Mouse (Mus musculus) hindbrain, embryonic 13.5 days (tissue): Measurements from ENCODE around the gene Bcl7c. TPM values are rescaled to one million over a fixed set of nuclear protein-coding genes. Genes with fewer than 3 reads are reported as not detected.

ENCODE experiments used
- ATAC-seq: fragments of 200-750 bp; cut with Nextera tagmentation; 2 replicates; pipeline ENCODE4 v1.8.0; 2017; ENCODE audit warnings: moderate TSS enrichment; ENCODE audit not compliant: low FRiP score
- H3K27ac ChIP-seq: fragments of 300-500 bp; sonication (generic); 2 replicates; pipeline ENCODE4 v1.5.1; 2015; ENCODE audit warnings: inconsistent platforms, mild to moderate bottlenecking, moderate library complexity
- H3K27me3 ChIP-seq: fragments of 300-500 bp; sonication (generic); 2 replicates; pipeline ENCODE4 v1.6.1; 2015; ENCODE audit warnings: mild to moderate bottlenecking, inconsistent platforms
- H3K36me3 ChIP-seq: fragments of 300-500 bp; sonication (generic); 2 replicates; pipeline ENCODE4 v1.6.1; 2015; ENCODE audit warnings: mild to moderate bottlenecking, inconsistent platforms
- H3K4me1 ChIP-seq: fragments of 300-500 bp; sonication (generic); replicated peaks from 2 replicates; pipeline ENCODE4 v1.6.1; 2015; ENCODE audit warnings: inconsistent platforms
- H3K4me2 ChIP-seq: fragments of 300-500 bp; sonication (generic); 2 replicates; pipeline ENCODE4 v1.6.1; 2015; ENCODE audit warnings: inconsistent platforms, mild to moderate bottlenecking, moderate library complexity
- H3K4me3 ChIP-seq: fragments of 300-500 bp; sonication (generic); 2 replicates; pipeline ENCODE4 v1.5.1; 2015; ENCODE audit warnings: mild to moderate bottlenecking, inconsistent platforms
- H3K9ac ChIP-seq: fragments of 300-500 bp; sonication (generic); 2 replicates; pipeline ENCODE4 v1.6.1; 2015; ENCODE audit warnings: mild to moderate bottlenecking, inconsistent platforms
- H3K9me3 ChIP-seq: fragments of 300-500 bp; sonication (generic); 2 replicates; pipeline ENCODE4 v1.6.1; 2016; ENCODE audit warnings: inconsistent platforms
- WGBS: fragments of 180-500 bp; shearing (Covaris S2); methylation state at CpG from one replicate; pipeline ENCODE4 v1.1.7; 2015; 5-methylcytosine and 5-hydroxymethylcytosine counted together
- polyA plus RNA-seq: library from polyadenylated mRNA; unstranded; fragments of >200 nt; fragmentation: Nextera tagmentation; extraction: Ambion mirVana; gene quantifications from 2 replicates; pipeline ENCODE4 v1.2.1, GENCODE M21; 2015

The Bcl7c gene
- polyA plus RNA-seq, result 47.0 and 50.8 TPM in 2 replicates

DNA sequence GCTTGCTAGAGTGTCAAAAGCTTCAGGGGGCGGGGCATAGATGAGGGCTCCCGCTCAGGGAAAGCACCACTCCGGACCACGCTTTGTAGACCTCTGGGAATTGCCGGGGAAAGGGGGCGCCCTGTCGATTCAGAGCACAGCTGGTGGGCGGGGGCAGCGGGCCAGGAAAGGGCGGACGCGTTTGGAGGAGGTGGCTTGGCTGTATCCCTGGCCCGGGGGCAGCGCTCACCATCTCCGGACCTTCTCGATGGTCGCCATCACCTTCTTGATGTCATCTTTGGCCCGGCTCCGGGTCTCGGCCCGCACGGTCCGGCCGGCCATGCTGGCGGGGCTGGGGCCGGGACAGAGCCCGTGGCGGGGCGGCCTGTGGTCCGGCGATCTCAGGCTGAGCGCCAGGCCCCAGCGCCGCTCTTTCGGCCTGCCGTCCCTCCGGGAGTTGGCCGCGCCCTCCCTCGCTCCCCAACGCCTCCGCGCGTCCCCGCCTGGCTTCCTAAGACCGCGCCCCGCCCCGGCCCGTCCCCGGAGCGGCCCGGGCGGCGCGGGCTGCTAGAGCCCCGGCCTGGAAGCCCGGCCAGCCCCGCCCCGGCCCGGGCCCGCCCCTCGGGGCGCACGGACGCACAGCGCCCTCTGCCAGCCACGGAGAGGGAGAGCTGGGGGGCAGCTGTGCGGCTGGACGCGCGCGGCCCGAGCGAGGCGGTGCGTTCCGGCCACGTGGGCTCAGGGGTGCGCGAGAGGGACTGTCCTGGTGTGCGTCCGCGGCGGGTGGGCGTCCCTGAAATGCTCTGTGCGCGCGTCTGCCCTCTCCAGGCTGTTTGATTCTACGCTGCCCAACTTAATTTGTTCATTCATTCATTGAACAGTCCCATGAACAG is at the start of gene Bcl7c:
TSS of gene Bcl7c (minus strand) at position 727 of the 872 bp plus-strand sequence.
- Histone ChIP-seq H3K4me3 (peak within 1 kb of the TSS; percentile 80), H3K9me3 (no peaks in the 10 kb centered on the region), H3K36me3 (peaks cover 31% of the 10 kb centered on the region), H3K27me3 (no peaks in the 10 kb centered on the region), H3K27ac (peak within 1 kb of the TSS; percentile 95), H3K4me2 (peak within 1 kb of the TSS; percentile 69), H3K9ac (peak within 1 kb of the TSS; percentile 92), H3K4me1 (peaks cover 51% of the 10 kb centered on the region)
- peak; percentile 85 for ATAC-seq
- WGBS, result under 1% methylated on average over 81 of the region's 90 CpGs

DNA sequence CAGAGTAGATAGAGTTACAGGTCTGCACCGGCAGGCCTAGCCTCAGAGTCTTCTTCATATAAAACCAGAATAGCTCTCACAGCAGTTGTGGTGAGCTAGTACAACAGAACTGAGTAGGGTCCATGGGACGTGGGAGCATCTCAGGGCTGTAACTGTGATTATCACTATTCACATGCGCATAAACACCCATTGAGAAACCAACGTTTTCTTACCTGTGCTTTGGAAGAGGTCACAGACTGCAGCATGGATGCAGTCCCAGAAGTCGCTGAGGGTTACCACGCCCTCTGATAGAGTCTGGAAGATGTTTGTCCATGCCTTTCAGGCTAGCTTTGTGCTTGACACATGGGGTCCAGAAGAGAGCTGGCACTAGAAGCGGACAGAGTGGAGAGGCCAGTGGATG is 45.0 kb upstream of the Bcl7c start:
- no peaks in the 10 kb centered on the region for H3K9me3 ChIP-seq
- no peak overlapping the region for H3K4me2 ChIP-seq
- H3K27me3 ChIP-seq, result no peaks in the 10 kb centered on the region
- H3K4me3 ChIP-seq, result no peak overlapping the region
- H3K27ac ChIP-seq, result no peak overlapping the region
- 93% methylated on average over 7 of the region's 7 CpGs for WGBS
- ATAC-seq, result no peak
- peaks cover 51% of the 10 kb centered on the region for H3K4me1 ChIP-seq
- peak overlapping the region; percentile 59; the same call in 1 of the 2 replicates for H3K9ac ChIP-seq
- peaks cover 98% of the 10 kb centered on the region for H3K36me3 ChIP-seq

DNA sequence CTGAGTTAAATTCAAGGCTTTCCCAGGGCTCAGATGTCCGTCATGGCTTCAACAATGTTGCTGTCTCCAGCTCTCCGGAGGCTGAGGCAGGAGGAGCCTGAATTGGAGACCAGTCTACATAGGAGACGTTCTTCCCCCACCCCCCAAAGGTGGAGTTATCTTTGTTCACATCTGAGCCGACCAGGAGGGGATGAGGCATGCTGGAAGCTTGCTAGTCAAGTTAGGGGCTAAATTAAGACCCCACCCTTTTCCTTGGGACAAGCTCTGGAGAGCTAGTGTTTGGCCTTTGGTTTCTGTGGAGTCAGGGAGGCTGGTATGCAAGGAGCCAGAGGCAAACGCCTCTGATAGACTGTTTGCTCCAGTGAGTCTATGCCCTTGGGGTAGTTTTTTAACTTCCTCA is 44.4 kb upstream of the Bcl7c start:
- no peak overlapping the region for H3K27ac ChIP-seq
- no peak overlapping the region for H3K4me2 ChIP-seq
- H3K4me1 ChIP-seq, result peaks cover 55% of the 10 kb centered on the region
- no peak overlapping the region for H3K4me3 ChIP-seq
- H3K9me3 ChIP-seq, result no peaks in the 10 kb centered on the region
- WGBS, result 84% methylated on average over 5 of the region's 5 CpGs
- H3K9ac ChIP-seq, result peak overlapping the region; percentile 29
- no peaks in the 10 kb centered on the region for H3K27me3 ChIP-seq
- peaks cover 100% of the 10 kb centered on the region for H3K36me3 ChIP-seq
- no peak for ATAC-seq

DNA sequence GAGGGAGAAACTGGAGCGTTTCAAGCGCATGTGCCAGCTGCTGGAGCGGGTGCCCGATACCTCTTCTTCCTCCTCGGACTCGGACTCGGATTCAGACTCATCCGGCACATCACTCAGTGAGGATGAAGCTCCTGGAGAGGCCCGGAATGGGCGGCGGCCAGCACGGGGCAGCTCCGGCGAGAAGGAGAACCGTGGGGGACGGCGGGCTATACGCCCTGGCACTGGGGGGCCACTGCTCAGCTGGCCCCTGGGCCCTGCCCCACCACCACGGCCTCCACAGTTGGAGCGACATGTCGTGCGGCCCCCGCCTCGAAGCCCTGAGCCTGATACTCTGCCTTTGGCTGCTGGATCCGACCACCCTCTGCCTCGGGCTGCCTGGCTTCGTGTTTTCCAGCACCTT is 43.3 kb upstream of the Bcl7c start:
- Histone ChIP-seq H3K27ac (no peak overlapping the region), H3K27me3 (no peaks in the 10 kb centered on the region), H3K9me3 (no peaks in the 10 kb centered on the region), H3K4me3 (no peak overlapping the region), H3K4me2 (no peak overlapping the region), H3K4me1 (peaks cover 60% of the 10 kb centered on the region), H3K9ac (no peak overlapping the region; the same call in 1 of the 2 replicates), H3K36me3 (peaks cover 91% of the 10 kb centered on the region)
- no peak for ATAC-seq
- 95% methylated on average over 27 of the region's 27 CpGs for WGBS

- Histone ChIP-seq H3K4me1 (peaks cover 58% of the 10 kb centered on the region), H3K4me3 (no peak overlapping the region), H3K4me2 (no peak overlapping the region), H3K27ac (no peak overlapping the region), H3K27me3 (no peaks in the 10 kb centered on the region), H3K9ac (no peak overlapping the region), H3K9me3 (no peaks in the 10 kb centered on the region), H3K36me3 (peaks cover 86% of the 10 kb centered on the region)
- WGBS, result 95% methylated on average over 5 of the region's 5 CpGs
- no peak for ATAC-seq
Observed at GRCm38 (mm10) chr7:127751619-127752018, 42.9 kb upstream of the Bcl7c start.

DNA sequence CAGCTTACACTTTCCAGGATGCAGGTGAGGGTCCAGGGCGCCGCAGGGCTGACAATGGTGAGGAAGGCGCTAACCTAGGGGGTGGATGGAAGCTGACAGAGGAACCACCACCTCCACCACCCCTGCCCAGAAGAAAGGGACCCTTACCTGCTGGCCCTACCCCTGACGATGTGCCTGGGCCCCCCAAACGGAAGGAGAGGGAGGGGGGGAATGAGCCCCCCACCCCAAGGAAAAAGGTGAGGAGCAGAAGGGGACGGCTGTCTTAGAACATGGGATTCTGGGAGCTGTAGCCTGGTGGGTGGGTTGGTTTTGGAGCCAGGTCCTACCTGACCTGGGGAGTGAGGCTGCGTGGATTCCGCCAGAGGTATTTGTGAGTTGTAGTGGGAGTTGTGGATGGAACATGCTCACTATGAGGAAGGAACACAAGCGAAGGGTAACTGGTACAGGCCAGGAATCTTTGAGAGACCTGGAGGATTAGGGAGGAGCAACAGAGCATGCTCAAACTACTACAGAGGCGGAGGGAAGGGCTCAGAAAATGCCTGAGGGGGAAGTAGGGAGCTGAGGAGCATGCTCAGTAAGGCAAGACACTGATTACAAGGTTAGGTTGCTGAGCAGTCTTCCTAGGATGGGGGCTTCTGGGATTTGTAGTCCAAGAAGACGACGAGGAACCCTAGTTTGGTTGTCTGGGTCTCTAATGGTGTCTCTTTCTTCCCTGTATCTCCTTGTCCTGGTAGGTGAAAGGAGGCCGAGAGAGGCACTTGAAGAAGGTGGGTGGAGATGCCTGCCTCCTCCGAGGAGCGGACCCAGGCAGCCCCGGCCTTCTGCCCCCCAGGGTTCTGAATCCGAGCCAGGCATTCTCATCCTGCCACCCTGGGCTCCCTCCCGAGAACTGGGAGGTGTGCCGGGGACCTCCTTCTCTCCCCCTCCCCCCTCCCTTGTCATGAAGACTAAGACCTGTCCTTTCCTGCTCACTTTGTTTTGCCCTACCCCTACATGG is 41.7 kb upstream of the Bcl7c start:
- H3K9ac ChIP-seq, result 0 out of 2 replicates have a peak overlapping the region, but pooled peaks have one; percentile 40
- H3K4me2 ChIP-seq, result no peak overlapping the region
- H3K4me1 ChIP-seq, result peaks cover 47% of the 10 kb centered on the region
- 89% methylated on average over 19 of the region's 19 CpGs for WGBS
- H3K36me3 ChIP-seq, result peaks cover 74% of the 10 kb centered on the region
- ATAC-seq, result no peak
- H3K4me3 ChIP-seq, result no peak overlapping the region
- H3K27ac ChIP-seq, result no peak overlapping the region
- no peaks in the 10 kb centered on the region for H3K9me3 ChIP-seq
- H3K27me3 ChIP-seq, result no peaks in the 10 kb centered on the region

DNA sequence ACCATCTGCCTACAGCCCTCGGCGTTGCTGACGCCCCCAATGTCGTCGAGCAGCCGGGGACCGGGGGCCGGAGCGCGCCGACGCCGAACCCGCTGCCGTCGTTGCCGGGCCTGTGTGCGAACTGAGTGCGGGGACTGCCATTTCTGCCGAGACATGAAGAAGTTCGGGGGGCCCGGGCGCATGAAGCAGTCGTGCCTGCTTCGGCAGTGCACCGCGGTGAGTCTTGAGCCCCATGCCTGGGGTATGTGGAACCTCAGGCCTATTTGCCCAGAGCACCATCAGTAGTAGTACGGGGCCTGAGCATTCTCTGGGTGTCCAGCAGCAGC is 39.5 kb upstream of the Bcl7c start:
- peak overlapping the region; percentile 92 for H3K4me2 ChIP-seq
- H3K9ac ChIP-seq, result peak overlapping the region; percentile 98
- 95% methylated on average over 28 of the region's 28 CpGs for WGBS
- peaks cover 37% of the 10 kb centered on the region for H3K4me1 ChIP-seq
- no peaks in the 10 kb centered on the region for H3K9me3 ChIP-seq
- no peaks in the 10 kb centered on the region for H3K27me3 ChIP-seq
- H3K4me3 ChIP-seq, result peak overlapping the region; percentile 98
- H3K27ac ChIP-seq, result no peak overlapping the region
- no peak for ATAC-seq
- peaks cover 52% of the 10 kb centered on the region for H3K36me3 ChIP-seq

DNA sequence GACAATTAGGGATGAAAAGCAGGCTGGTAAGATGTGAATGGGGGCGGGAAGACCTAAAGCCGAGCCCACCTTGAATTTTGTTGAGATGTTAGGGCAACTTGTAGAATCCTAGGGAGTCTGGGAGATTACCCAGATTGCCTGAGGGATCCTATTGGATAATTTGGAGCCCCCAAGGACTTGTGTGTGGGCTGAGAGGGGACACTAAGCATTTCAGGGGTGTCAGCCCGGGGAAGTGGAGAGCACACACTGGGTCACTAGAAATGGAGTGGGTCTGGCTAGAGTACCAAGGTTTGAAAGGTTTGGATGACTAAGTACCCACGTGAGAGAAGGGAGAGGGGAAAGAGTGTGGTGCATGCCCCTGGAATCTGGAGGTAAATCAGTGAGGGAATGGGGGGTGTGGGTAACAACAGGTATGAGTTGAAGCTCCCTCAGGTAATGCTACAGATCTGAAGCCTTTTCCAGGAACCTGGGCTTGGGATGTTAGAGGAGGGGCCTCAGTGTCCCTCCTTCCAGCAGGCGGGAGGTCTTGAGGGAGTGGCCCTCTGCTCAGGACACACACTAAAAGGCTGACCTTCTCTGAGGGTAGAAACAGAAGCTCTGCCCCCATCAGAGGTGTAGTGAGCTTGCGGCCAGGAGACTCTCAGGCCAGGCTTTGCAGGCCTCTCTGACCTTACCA is 39.0 kb upstream of the Bcl7c start:
- H3K4me2 ChIP-seq, result peak overlapping the region; percentile 92
- peak overlapping the region; percentile 98 for H3K4me3 ChIP-seq
- H3K4me1 ChIP-seq, result peaks cover 32% of the 10 kb centered on the region
- no peaks in the 10 kb centered on the region for H3K27me3 ChIP-seq
- WGBS, result 39% methylated on average over 6 of the region's 6 CpGs
- peaks cover 47% of the 10 kb centered on the region for H3K36me3 ChIP-seq
- H3K27ac ChIP-seq, result peak overlapping the region; percentile 89
- H3K9ac ChIP-seq, result peak overlapping the region; percentile 98
- no peaks in the 10 kb centered on the region for H3K9me3 ChIP-seq
- no peak for ATAC-seq

DNA sequence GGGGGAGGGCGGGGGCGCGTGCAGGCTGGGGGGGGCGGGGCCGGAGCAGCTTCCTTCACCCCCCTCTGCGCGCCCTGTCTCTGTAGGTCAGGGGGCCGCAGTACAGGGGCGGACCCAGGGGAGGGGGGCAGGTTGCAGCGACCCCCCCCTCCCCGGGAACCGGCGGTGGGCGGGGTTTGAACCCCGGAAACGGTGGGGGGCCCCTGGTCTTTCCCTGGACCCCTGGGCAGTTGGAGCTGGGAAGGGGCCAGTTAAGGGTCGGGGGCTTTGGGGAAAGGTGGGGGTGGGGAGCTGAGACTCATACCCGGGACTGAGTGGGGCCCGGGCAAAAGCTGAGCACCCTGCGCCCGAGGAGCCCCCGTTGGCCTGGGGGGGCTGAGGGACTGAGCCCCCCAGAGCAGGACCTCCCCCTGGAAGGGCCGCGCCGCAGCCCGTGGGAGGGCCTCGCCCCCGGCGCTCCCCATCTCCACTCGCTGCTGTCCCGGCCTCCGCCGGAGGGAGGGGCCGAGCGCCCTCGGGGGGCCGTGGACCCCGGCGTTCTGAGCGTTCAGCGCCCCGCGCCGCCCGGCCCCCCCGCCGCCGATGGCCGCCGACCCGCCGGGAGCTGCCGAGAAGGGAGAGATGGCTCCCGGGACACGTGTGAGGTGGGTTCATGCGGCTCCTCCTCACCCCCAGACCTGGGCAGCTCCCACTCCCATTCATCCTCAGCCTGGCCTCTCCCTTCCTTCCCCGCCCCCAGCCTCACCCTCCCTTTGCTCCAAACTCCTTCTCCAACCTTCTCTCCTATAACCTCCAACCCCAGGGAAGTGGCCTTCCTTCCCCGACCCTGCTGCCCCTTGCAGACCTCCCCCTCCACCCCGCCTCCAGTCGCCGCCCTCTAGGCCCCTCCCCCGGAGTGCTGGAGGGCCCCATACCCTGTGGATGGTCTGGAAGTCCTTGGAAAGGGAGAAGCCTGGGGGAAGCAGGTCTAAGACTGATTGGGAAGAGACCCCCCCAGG is 38.1 kb upstream of the Bcl7c start:
- peaks cover 38% of the 10 kb centered on the region for H3K36me3 ChIP-seq
- ATAC-seq, result no peak
- H3K27ac ChIP-seq, result peak overlapping the region; percentile 89
- no peaks in the 10 kb centered on the region for H3K27me3 ChIP-seq
- no peaks in the 10 kb centered on the region for H3K9me3 ChIP-seq
- peaks cover 27% of the 10 kb centered on the region for H3K4me1 ChIP-seq
- H3K4me3 ChIP-seq, result peak overlapping the region; percentile 98
- H3K4me2 ChIP-seq, result peak overlapping the region; percentile 92
- peak overlapping the region; percentile 98 for H3K9ac ChIP-seq
- under 1% methylated on average over 43 of the region's 62 CpGs for WGBS

DNA sequence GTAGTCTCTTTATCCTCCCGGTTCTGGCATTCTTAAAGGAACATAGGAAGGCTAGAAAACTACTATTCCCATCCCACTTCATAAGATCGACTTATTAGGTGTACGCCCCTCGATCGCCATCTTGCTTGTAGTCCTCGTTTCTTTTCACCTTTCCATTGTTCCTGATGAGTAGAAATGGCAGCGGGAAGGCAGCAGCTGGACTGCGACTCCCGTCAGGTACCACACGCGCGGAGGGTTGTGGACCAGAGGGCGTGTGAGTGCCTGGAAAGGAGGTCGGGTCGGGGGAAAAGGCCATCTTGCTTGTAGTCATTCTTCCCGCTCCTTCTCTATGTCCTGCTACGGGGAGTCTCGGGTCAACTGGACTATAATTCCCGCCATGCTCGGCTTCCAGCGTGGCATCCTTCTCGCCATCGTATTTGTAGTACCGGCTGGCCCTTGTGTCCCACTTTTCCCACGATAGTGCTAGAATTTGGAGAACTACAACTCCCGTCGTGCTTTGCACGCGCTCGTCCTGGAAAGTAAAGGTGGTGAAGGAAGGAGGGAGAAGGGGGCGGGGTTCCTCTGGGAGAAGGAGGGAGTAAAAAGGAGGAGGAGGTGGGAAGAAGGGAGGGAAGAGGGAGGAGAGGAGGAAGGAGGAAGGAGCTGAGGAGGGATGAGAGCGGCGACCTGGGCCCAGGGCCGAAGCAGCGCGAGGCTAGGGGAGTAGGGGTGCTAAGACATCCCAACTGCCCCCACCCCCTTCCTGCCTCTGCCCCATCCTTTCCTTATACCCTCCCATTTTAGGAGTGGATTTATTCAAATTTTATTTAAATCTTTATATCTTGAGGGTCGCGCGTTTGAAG is 37.1 kb upstream of the Bcl7c start:
- peak overlapping the region; percentile 98 for H3K9ac ChIP-seq
- H3K36me3 ChIP-seq, result peaks cover 29% of the 10 kb centered on the region
- peaks cover 27% of the 10 kb centered on the region for H3K4me1 ChIP-seq
- no peaks in the 10 kb centered on the region for H3K9me3 ChIP-seq
- peak overlapping the region; percentile 98 for H3K4me3 ChIP-seq
- WGBS, result under 1% methylated on average over 39 of the region's 39 CpGs
- peak overlapping the region; percentile 92 for H3K4me2 ChIP-seq
- peak; percentile 93 for ATAC-seq
- no peaks in the 10 kb centered on the region for H3K27me3 ChIP-seq
- peak overlapping the region; percentile 89 for H3K27ac ChIP-seq
